In the genomic region with DNA sequence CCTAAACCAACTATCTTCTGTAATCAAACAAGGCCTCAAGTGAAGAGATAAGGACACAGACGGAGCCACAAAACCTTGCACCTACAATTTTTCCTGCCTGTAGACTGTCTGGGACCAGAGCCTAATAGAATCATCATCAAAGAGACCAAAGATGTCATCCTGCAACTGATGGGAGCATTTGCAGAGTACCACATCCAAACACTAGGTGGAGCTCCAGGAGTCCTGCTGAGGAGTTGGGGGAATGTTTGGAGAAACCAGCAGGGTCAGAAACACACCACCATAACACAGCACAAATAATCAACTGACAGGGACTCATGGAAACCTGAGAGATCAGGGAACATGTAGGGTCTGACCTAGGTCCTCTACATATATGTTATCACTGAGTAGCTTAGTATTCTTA, we compare ENCODE assay signal across 10 mouse cellular contexts.
DNase-seq lines count a peak whose midpoint lies in the region; ATAC-seq and TF ChIP-seq lines count a peak whose summit lies in the region.
"Had no signal": no experiment of that assay in that cellular context is flagged by ENCODE, and none has a peak within 500 bp of the region (broad histone marks: within the 10 kb centered on the region; RNA-seq: fewer than 3 reads in every experiment).

No protein-coding gene starts in this region.

- no peak overlapping the region for H3K4me2 ChIP-seq in kidney, embryonic 14.5 days (replicated peaks; ENCODE audit: low read depth, low read length)
- H3K4me2 ChIP-seq: neural tube, embryonic 15.5 days had no signal

- ATAC-seq in kidney, embryonic 14.5 days (ENCODE audit: low FRiP score, low TSS enrichment): no peak

- TF ChIP-seq POLR2A in kidney, adult 2 months (IDR thresholded peaks at IDR 0.05; ENCODE audit: low read depth, low read length): no peak

- DNase-seq in kidney, adult 2 months: peak; percentile 3
- peak; percentile 2 for DNase-seq in urinary bladder, postnatal 14 days (ENCODE audit: low spot score)
- no peak for DNase-seq in urinary bladder, postnatal 4 days (ENCODE audit: low spot score in 2 of 2)
- peak; percentile 19 for DNase-seq in embryo, embryonic 10 days (ENCODE audit: low spot score)
- no peak for DNase-seq in urinary bladder, postnatal 10 days (ENCODE audit: low spot score)
- DNase-seq in thymus, adult 18-20 months: no peak
- DNase-seq: adrenal gland, adult 8-10 months; lung, adult 18-20 months had no signal

- no peaks in the 10 kb centered on the region for H3K27me3 ChIP-seq in kidney, adult 2 months (replicated peaks; ENCODE audit: control insufficient read depth, insufficient read depth, low read length)
- H3K27me3 ChIP-seq in kidney, embryonic 14.5 days (ENCODE audit: control insufficient read depth, insufficient read depth, low read length): no peaks in the 10 kb centered on the region
- H3K27me3 ChIP-seq: neural tube, embryonic 15.5 days had no signal

- TF ChIP-seq CTCF in kidney, adult 2 months (conservative IDR thresholded peaks at IDR 0.05; ENCODE audit: insufficient read depth, insufficient read length, low read depth, low read length): peak; percentile 47

- no peak overlapping the region for H3K27ac ChIP-seq in kidney, adult 2 months (ENCODE audit: insufficient read depth, low read depth, low read length)
- no peak overlapping the region for H3K27ac ChIP-seq in kidney, embryonic 14.5 days (ENCODE audit: low read depth, low read length)
- H3K27ac ChIP-seq: neural tube, embryonic 15.5 days had no signal

- no peaks in the 10 kb centered on the region for H3K36me3 ChIP-seq in kidney, adult 2 months (ENCODE audit: control insufficient read depth, insufficient read depth, low read length)
- no peaks in the 10 kb centered on the region for H3K36me3 ChIP-seq in kidney, embryonic 14.5 days (ENCODE audit: control insufficient read depth, insufficient read depth, low read length)
- H3K36me3 ChIP-seq: neural tube, embryonic 15.5 days had no signal

- H3K4me1 ChIP-seq in kidney, adult 2 months (ENCODE audit: control insufficient read depth, insufficient read depth, low read length): no peaks in the 10 kb centered on the region
- no peaks in the 10 kb centered on the region for H3K4me1 ChIP-seq in kidney, embryonic 14.5 days (ENCODE audit: control insufficient read depth, insufficient read depth, low read length)
- H3K4me1 ChIP-seq: neural tube, embryonic 15.5 days had no signal

- H3K4me3 ChIP-seq in kidney, adult 2 months (ENCODE audit: insufficient read depth, low read depth, low read length): no peak overlapping the region
- H3K4me3 ChIP-seq in kidney, embryonic 14.5 days (ENCODE audit: low read length): no peak overlapping the region
- H3K4me3 ChIP-seq: neural tube, embryonic 15.5 days had no signal

- WGBS in kidney, adult 2 months: 23% methylated on average over 1 of the region's 1 CpGs
- 26% methylated on average over 1 of the region's 1 CpGs for WGBS in kidney, embryonic 14.5 days

- H3K9me3 ChIP-seq in kidney, embryonic 14.5 days (ENCODE audit: control insufficient read depth, low read length): no peaks in the 10 kb centered on the region
- H3K9me3 ChIP-seq: neural tube, embryonic 15.5 days had no signal

- no peak overlapping the region for H3K9ac ChIP-seq in kidney, embryonic 14.5 days (ENCODE audit: low read depth, low read length)
- H3K9ac ChIP-seq: neural tube, embryonic 15.5 days had no signal

Comparison
In these comparisons a context has a peak if more than half of its experiments do, and no peak if none do; other contexts are left out.
1. DNase-seq: peak in kidney, adult 2 months (single experiment), urinary bladder, postnatal 14 days (single experiment) and embryo, embryonic 10 days (single experiment); none in urinary bladder, postnatal 4 days (0 of 2), urinary bladder, postnatal 10 days (single experiment) and thymus, adult 18-20 months (0 of 2).